26 mouse cellular contexts compared by ENCODE assay signal in the genomic region with DNA sequence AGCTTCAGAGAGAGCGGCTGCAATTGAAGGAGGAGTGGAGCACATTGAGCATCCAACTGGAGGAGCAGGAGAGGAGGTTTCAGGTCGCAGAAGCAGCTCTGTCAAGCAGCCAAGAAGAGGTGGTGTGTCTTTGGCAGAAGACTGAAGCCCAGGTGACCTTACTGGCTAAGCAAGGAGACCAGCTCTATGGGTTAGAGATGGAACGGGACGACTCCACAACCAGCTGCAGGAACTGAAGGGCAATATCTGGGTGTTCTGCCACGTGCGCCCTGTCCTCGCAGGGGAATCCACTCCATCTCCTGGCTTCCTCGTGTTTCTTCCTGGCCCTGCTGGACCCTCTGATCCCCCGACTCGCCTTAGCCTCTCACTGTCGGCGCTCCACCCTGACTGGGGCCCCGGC.
"Had no signal": no experiment of that assay in that cellular context is flagged by ENCODE, and none has a peak within 500 bp of the region (broad histone marks: within the 10 kb centered on the region; RNA-seq: fewer than 3 reads in every experiment).

No protein-coding gene starts in this region.

- H3K27me3 ChIP-seq: heart, embryonic 12.5 days; hindbrain, embryonic 13.5 days; hindbrain, embryonic 15.5 days; kidney, embryonic 15.5 days had no signal

- DNase-seq: gastrocnemius, adult 2 months; gastrocnemius, postnatal 10 days; gastrocnemius, postnatal 25 days; heart, adult 18-20 months; heart, postnatal 10 days; heart, postnatal 4 days; kidney, adult 11 months; kidney, adult 2 months; kidney, adult 9 months; kidney, postnatal 14 days; kidney, postnatal 36 days; left cerebral cortex, postnatal 4 days; liver had no signal

- H3K9me3 ChIP-seq: heart, embryonic 10.5 days; heart, embryonic 12.5 days; hindbrain, embryonic 10.5 days; hindbrain, embryonic 13.5 days; hindbrain, embryonic 15.5 days; kidney, embryonic 15.5 days; limb, embryonic 12.5 days had no signal

- H3K36me3 ChIP-seq: heart, embryonic 10.5 days; heart, embryonic 12.5 days; hindbrain, embryonic 10.5 days; hindbrain, embryonic 13.5 days; hindbrain, embryonic 15.5 days; kidney, embryonic 15.5 days; limb, embryonic 12.5 days had no signal

- ATAC-seq: hindbrain, postnatal 0 days; intestine, embryonic 16.5 days had no signal

- H3K4me1 ChIP-seq: heart, embryonic 10.5 days; hindbrain, embryonic 10.5 days; hindbrain, embryonic 13.5 days; hindbrain, embryonic 15.5 days had no signal

- H3K27ac ChIP-seq: gastrocnemius, adult 2 months; heart, embryonic 10.5 days; hindbrain, embryonic 10.5 days; hindbrain, embryonic 13.5 days; hindbrain, embryonic 15.5 days; hindbrain, postnatal 0 days; kidney, embryonic 15.5 days; kidney, postnatal 0 days; layer of hippocampus, adult 2 months; limb, embryonic 12.5 days; liver, embryonic 14.5 days had no signal

- H3K9ac ChIP-seq: heart, embryonic 12.5 days; hindbrain, embryonic 13.5 days; hindbrain, embryonic 15.5 days; kidney, embryonic 15.5 days; limb, embryonic 12.5 days; liver, embryonic 14.5 days had no signal

- H3K4me2 ChIP-seq: heart, embryonic 12.5 days; hindbrain, embryonic 13.5 days; hindbrain, embryonic 15.5 days; kidney, embryonic 15.5 days; limb, embryonic 12.5 days; liver, embryonic 11.5 days had no signal

- H3K4me3 ChIP-seq: gastrocnemius, adult 2 months; heart, embryonic 10.5 days; heart, embryonic 12.5 days; hindbrain, embryonic 10.5 days; hindbrain, embryonic 13.5 days; hindbrain, embryonic 15.5 days; kidney, embryonic 15.5 days; layer of hippocampus, adult 2 months; limb, embryonic 12.5 days had no signal
